Mouse (Mus musculus) megakaryocyte, embryonic 14.5 days (primary cell): Measurements from ENCODE around the gene Myl7. TPM values are rescaled to one million over a fixed set of nuclear protein-coding genes. Genes with fewer than 3 reads are reported as not detected.
A peak's percentile ranks its signal among the peaks of the same experiment; 100 is the strongest.

Experiments used
- H3K27me3 ChIP-seq: replicated peaks from 2 replicates; pipeline ENCODE3; 2012; ENCODE audit warnings: inconsistent platforms
- H3K36me3 ChIP-seq: replicated peaks from 2 replicates; pipeline ENCODE3; 2012; ENCODE audit warnings: low read length, inconsistent platforms, mixed read lengths
- H3K4me1 ChIP-seq: 2 replicates; pipeline ENCODE4 v1.6.1; 2012; ENCODE audit warnings: inconsistent platforms
- H3K4me3 ChIP-seq: replicated peaks from 2 replicates; pipeline ENCODE3; 2012; ENCODE audit warnings: moderate library complexity, mild to moderate bottlenecking, inconsistent platforms
- H3K9me3 ChIP-seq: 2 replicates; pipeline ENCODE4 v1.6.1; 2012; ENCODE audit warnings: inconsistent platforms
- FLI1 ChIP-seq: IDR thresholded peaks from 2 replicates; pipeline ENCODE4 v1.6.1; 2012; ENCODE audit warnings: low read length, inconsistent platforms, mixed read lengths
- GATA1 ChIP-seq: IDR thresholded peaks from 3 replicates; pipeline ENCODE4 v1.6.1; 2012; ENCODE audit warnings: mixed read lengths, low read length, inconsistent platforms, borderline replicate concordance
- polyA plus RNA-seq: library from polyadenylated mRNA; stranded (reverse); fragments of >175 nt; gene quantifications from 2 replicates; pipeline ENCODE4 v1.2.3, GENCODE M21; 2012; ENCODE audit warnings: low replicate concordance; ENCODE audit not compliant: insufficient read depth

Myl7 gene
- polyA plus RNA-seq, 1 experiment, result not detected

DNA sequence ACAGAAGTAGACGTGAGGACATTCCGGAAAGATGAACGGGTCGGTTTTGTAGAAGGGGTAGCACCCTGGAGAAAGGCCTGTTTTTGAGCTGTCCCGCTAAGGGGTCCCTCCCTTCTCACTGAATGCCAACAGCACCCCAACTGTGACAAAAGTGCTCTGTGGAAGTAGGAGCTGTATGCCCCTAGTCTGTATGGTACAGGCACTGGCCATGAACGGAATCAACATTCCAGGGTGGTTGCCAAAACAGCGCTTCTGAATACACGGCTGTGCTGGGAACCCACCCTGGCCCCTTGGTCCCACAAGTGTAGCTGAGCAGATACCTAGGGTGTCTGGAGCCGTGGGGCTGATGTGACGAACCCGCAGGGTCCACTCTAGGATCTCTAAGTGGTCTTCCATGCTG is 25.9 kb downstream of the Myl7 start:
- Histone ChIP-seq H3K36me3 (peaks cover 78% of the 10 kb centered on the region), H3K4me1 (peaks cover 19% of the 10 kb centered on the region)

DNA sequence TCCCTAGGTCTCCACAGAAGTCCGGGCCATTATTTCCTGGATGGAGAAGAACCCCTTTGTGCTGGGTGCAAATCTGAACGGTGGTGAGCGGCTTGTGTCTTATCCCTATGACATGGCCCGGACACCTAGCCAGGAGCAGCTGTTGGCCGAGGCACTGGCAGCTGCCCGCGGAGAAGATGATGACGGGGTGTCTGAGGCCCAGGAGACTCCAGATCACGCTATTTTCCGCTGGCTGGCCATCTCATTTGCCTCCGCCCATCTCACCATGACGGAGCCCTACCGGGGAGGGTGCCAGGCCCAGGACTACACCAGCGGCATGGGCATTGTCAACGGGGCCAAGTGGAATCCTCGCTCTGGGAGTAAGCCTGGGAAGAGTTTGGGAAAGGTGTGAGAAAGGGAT is 28.5 kb downstream of the Myl7 start:
- Histone ChIP-seq H3K4me1 (peaks cover 5% of the 10 kb centered on the region; the same call in 1 of the 2 replicates), H3K9me3 (no peaks in the 10 kb centered on the region), H3K36me3 (peaks cover 61% of the 10 kb centered on the region), H3K4me3 (no peak overlapping the region), H3K27me3 (peaks cover 26% of the 10 kb centered on the region)
- TF ChIP-seq FLI1 (no peak), GATA1 (no peak)

More for the DNA sequence above, 25.9 kb downstream of the Myl7 start:
- H3K4me3 ChIP-seq, result no peak overlapping the region
- no peaks in the 10 kb centered on the region for H3K9me3 ChIP-seq
- peaks cover 8% of the 10 kb centered on the region for H3K27me3 ChIP-seq
- TF ChIP-seq FLI1 (no peak), GATA1 (no peak)

DNA sequence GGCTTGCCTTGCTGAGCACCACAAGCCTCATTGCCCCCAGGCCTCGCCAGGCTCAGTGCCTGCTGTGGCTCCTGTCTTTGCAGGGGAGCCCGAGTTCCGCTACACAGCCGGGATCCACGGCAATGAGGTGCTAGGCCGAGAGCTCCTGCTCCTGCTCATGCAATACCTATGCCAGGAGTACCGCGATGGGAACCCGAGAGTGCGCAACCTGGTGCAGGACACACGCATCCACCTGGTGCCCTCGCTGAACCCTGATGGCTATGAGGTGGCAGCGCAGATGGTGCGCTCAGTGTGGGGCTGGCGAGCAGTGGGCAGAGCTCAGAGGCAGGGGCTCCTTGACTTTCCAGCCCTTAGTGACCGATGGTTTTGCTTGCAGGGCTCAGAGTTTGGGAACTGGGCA is 29.3 kb downstream of the Myl7 start:
- Histone ChIP-seq H3K4me3 (no peak overlapping the region), H3K4me1 (peaks cover 5% of the 10 kb centered on the region; the same call in 1 of the 2 replicates), H3K9me3 (no peaks in the 10 kb centered on the region), H3K36me3 (peaks cover 54% of the 10 kb centered on the region), H3K27me3 (peaks cover 33% of the 10 kb centered on the region)
- no peak for TF ChIP-seq FLI1
- TF ChIP-seq GATA1, result no peak

DNA sequence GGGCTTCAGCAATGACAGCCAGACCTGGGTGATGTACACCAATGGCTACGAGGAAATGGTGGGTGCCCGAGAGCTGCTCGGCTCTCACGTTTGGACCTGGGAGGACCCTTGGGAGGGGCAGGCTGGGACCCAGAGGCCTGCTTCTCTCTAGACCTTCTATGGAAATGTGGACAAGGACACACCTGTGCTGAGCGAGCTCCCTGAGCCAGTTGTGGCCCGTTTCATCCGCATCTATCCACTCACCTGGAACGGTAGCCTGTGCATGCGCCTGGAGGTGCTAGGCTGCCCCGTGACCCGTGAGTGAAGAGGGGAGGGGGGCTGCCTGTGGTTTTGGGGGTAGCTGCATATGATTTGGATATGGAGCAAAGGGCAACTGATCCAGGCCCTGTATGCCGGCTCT is 30.3 kb downstream of the Myl7 start:
- H3K4me3 ChIP-seq, result no peak overlapping the region
- H3K36me3 ChIP-seq, result peaks cover 43% of the 10 kb centered on the region
- H3K27me3 ChIP-seq, result peaks cover 41% of the 10 kb centered on the region
- H3K9me3 ChIP-seq, result no peaks in the 10 kb centered on the region
- TF ChIP-seq FLI1, result no peak
- no peak for TF ChIP-seq GATA1
- peaks cover 5% of the 10 kb centered on the region; the same call in 1 of the 2 replicates for H3K4me1 ChIP-seq

DNA sequence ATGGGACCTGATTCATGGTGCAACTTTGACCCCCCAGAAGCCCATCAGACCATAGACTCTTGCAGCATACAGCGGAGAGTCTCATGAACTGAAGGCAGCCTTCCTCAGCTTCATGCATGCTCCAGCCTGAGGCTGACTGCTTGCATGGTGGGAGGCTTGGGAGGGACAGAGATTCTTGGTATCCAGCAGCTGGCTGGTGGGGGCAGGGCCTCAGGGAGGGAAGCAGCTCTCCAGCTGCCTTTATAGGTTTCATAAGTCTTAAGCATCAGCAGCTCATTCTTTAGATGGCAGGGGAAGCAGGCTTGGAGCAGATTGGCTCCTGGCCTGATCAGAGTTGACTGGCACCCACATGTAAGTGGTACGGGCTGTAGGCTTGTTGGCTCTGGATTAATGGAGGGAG is 31.4 kb downstream of the Myl7 start:
- no peaks in the 10 kb centered on the region for H3K9me3 ChIP-seq
- H3K36me3 ChIP-seq, result peaks cover 32% of the 10 kb centered on the region
- H3K27me3 ChIP-seq, result peaks cover 52% of the 10 kb centered on the region
- no peak for TF ChIP-seq GATA1
- no peak for TF ChIP-seq FLI1
- no peak overlapping the region for H3K4me3 ChIP-seq
- H3K4me1 ChIP-seq, result peaks cover 7% of the 10 kb centered on the region; the same call in 1 of the 2 replicates

DNA sequence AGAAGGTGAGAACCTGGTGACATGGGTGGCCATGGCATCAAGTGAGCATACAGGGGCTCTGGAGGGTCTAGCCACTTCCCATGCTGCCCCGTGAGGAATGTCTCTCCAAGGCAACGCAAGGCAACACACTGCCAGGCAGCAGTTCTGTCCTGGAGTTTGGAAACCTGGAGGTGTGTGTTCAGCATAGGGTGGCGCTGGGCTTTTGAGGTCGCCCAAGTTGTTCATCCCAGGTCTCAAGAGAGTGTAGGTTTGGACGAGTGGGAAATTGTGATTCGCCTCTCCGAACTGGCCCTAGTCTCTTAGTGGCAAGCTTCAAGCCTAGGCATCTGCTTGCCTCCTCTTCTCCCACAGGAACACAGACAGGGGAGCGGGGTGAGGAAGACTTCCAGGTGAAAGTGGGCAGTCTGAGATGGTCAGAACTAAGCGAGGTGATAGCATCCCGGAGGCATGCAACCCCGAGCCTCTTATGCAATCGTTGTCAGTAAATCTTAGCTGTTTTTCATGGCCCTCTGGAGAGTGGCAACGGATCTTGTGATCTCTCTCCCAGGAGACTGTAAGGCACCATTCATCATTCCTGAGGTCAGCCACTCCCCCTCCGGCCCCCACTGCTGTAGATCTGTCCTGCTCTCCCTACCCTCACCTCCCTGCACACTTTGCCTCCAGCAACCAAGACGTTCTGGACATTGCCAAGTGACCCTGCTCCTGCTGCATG is 36.0 kb downstream of the Myl7 start:
- no peaks in the 10 kb centered on the region for H3K36me3 ChIP-seq
- no peak overlapping the region for H3K4me3 ChIP-seq
- peaks cover 82% of the 10 kb centered on the region for H3K27me3 ChIP-seq
- peaks cover 21% of the 10 kb centered on the region for H3K4me1 ChIP-seq
- peaks cover 19% of the 10 kb centered on the region for H3K9me3 ChIP-seq
- no peak for TF ChIP-seq FLI1
- TF ChIP-seq GATA1, result no peak

DNA sequence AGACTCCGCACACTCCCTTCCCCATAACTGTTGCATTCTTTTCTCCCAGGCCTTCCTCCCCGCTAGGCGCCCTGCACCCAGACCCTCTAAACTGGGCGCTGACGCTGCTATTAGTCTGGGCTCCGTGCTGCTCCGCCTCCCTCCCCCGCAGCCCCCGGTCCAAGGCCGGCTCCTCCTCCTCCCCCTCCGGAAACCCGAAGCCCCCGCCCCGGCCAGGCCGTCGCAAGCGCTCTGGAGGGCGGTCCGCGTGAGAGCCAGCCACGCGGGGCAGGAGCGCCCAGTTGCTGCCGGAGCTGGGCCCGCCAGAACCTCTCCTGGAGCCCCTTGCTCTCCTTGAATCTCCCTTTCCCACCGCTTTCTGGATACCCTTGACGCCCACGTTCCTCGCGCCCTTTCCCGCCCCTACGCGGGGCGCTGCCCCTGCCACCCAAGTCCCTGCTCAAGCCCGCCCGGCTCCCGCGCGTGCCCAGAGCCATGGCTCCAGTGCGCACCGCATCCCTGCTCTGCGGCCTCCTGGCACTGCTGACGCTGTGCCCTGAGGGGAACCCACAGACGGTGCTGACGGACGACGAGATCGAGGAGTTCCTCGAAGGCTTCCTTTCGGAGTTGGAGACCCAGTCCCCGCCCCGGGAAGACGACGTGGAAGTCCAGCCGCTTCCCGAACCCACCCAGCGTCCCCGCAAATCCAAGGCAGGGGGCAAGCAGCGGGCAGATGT is 36.7 kb downstream of the Myl7 start, which contains the start of gene Aebp1:
Gene Aebp1, plus strand, starts transcription at position 270 of the 716 bp plus-strand sequence.
- no peaks in the 10 kb centered on the region for H3K36me3 ChIP-seq
- peaks cover 22% of the 10 kb centered on the region for H3K9me3 ChIP-seq
- peaks cover 21% of the 10 kb centered on the region for H3K4me1 ChIP-seq
- TF ChIP-seq GATA1 (no peak), FLI1 (no peak)
- H3K27me3 ChIP-seq, result peaks cover 87% of the 10 kb centered on the region
- H3K4me3 ChIP-seq, result peak within 1 kb of the TSS; percentile 88

DNA sequence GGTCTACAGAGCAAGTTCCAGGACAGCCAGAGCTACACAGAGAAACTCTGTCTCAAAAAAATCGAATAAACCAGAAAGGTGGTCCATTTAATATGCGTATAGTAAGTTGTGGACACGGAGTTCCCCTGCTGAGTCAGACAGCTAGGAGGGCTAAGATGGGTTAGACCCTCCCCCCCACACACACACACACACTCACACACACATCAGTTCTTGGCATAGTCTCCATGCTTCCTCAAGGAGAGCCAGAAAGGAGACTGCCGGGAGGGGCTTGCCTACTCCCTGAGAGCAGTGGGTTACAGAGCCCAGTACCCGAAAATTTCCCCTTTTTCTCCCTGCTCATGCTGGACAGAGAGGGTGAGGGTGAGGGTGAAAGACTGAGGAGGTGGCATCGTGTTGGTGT is 37.9 kb downstream of the Myl7 start:
- H3K27me3 ChIP-seq, result peaks cover 90% of the 10 kb centered on the region
- no peaks in the 10 kb centered on the region for H3K36me3 ChIP-seq
- peaks cover 16% of the 10 kb centered on the region for H3K4me1 ChIP-seq
- H3K4me3 ChIP-seq, result no peak overlapping the region
- TF ChIP-seq GATA1, result no peak
- TF ChIP-seq FLI1, result no peak
- H3K9me3 ChIP-seq, result peaks cover 22% of the 10 kb centered on the region

DNA sequence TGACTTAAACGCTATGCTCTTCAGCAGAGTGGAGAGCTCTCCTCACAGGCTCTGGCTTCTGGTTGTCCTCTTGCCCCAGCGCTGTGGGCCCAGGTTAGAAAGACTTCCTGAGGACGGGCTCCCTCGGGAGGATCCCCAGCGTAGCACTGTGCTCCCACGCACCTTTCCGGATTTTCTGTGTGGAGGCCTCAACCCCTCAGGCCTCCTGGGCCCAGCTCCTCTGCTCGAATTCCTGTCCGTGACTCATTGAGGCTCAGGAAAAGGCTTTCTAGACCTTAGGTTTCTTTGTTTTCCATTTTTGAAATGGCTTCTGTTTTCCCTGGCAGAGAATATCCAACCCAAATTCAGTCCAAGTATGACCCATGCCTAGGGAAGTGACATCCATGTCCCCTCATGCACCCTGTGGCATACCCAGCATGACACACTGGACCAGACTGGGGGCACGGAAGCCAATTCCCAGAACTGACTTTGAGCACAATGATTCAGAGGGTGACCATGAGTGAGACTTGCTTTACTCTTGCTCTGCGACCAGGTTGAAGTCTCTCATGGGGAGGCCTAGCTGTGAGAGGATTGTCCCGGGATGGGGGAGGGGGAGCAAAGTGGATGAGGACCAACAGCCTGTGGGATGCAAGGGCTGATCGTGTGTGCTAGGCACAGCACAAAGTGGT is 38.6 kb downstream of the Myl7 start:
- Histone ChIP-seq H3K27me3 (peaks cover 86% of the 10 kb centered on the region), H3K36me3 (no peaks in the 10 kb centered on the region), H3K4me3 (no peak overlapping the region), H3K4me1 (peaks cover 16% of the 10 kb centered on the region), H3K9me3 (peaks cover 22% of the 10 kb centered on the region)
- TF ChIP-seq GATA1 (no peak), FLI1 (no peak)
